Mouse (Mus musculus) limb, embryonic 11.5 days (tissue): Measurements from ENCODE around the gene Homer1. TPM values are rescaled to one million over a fixed set of nuclear protein-coding genes. Genes with fewer than 3 reads are reported as not detected.

Experiments used
- ATAC-seq: fragments of 200-750 bp; cut with Nextera tagmentation; 2 replicates; pipeline ENCODE4 v1.8.0; 2017; ENCODE audit warnings: low read depth; ENCODE audit not compliant: insufficient number of reproducible peaks, low FRiP score, low TSS enrichment
- DNase-seq: peaks from one replicate; pipeline ENCODE4 v3.0.0-alpha.2; 2015; ENCODE audit warnings: low spot score
- H3K27ac ChIP-seq: fragments of 300-500 bp; sonication (generic); replicated peaks from 2 replicates; pipeline ENCODE4 v1.5.1; 2014; ENCODE audit warnings: low read depth, mild to moderate bottlenecking, low read length
- H3K27me3 ChIP-seq: fragments of 300-500 bp; sonication (generic); 2 replicates; pipeline ENCODE4 v1.6.1; 2014; ENCODE audit warnings: mild to moderate bottlenecking, low read length, mixed read lengths; ENCODE audit not compliant: control insufficient read depth, insufficient read depth
- H3K36me3 ChIP-seq: fragments of 300-500 bp; sonication (generic); 2 replicates; pipeline ENCODE4 v1.6.1; 2014; ENCODE audit warnings: mild to moderate bottlenecking, low read length, moderate library complexity, mixed read lengths; ENCODE audit not compliant: control insufficient read depth, insufficient read depth
- H3K4me1 ChIP-seq: fragments of 300-500 bp; sonication (generic); 2 replicates; pipeline ENCODE4 v1.6.1; 2014; ENCODE audit warnings: low read length, mixed read lengths; ENCODE audit not compliant: control insufficient read depth, insufficient read depth
- H3K4me2 ChIP-seq: fragments of 300-500 bp; sonication (generic); 2 replicates; pipeline ENCODE4 v1.6.1; 2014; ENCODE audit warnings: low read depth, mild to moderate bottlenecking, moderate library complexity; ENCODE audit not compliant: severe bottlenecking
- H3K4me3 ChIP-seq: fragments of 300-500 bp; sonication (generic); 2 replicates; pipeline ENCODE4 v1.5.1; 2014; ENCODE audit warnings: low read depth, low read length
- H3K9ac ChIP-seq: fragments of 300-500 bp; sonication (generic); 2 replicates; pipeline ENCODE4 v1.6.1; 2014; ENCODE audit warnings: mild to moderate bottlenecking, low read length
- H3K9me3 ChIP-seq: fragments of 300-500 bp; sonication (generic); 2 replicates; pipeline ENCODE4 v1.6.1; 2016; ENCODE audit warnings: low read length; ENCODE audit not compliant: control insufficient read depth
- WGBS: fragments of 180-500 bp; shearing (Covaris S2); extraction: QIAGEN DNeasy Blood & Tissue Kit; methylation state at CpG from one replicate; pipeline ENCODE4 v1.1.7; 2014; 5-methylcytosine and 5-hydroxymethylcytosine counted together
- polyA plus RNA-seq: library from polyadenylated mRNA; unstranded; fragments of >200 nt; fragmentation: Nextera tagmentation; extraction: Ambion mirVana; gene quantifications from 2 replicates; pipeline ENCODE4 v1.2.1, GENCODE M21; 2014

Gene Homer1
- polyA plus RNA-seq, 1 experiment from 2014 or later, result 13.7 TPM

DNA sequence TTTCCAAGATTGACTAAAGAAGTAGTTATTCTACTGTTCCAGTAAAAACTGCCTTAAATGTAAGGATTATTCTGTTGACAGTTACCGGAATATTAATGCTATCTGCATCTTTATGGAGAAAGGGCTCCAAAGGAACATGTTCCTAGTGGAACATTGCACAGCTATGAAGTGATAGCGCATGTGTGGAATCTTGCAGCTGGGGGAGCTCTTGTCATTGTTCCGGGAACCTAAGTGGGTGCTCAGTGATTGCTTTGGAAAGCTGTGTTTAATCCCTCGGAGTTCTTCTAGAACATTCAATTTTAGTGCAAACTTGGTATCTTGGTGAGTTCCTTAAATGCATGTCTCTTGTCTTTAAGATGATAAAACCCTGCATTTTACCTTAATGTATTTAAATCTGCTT lies 14.9 kb downstream of the Homer1 start:
- no peak for DNase-seq
- 93% methylated on average over 4 of the region's 4 CpGs for WGBS
- ATAC-seq, result no peak

DNA sequence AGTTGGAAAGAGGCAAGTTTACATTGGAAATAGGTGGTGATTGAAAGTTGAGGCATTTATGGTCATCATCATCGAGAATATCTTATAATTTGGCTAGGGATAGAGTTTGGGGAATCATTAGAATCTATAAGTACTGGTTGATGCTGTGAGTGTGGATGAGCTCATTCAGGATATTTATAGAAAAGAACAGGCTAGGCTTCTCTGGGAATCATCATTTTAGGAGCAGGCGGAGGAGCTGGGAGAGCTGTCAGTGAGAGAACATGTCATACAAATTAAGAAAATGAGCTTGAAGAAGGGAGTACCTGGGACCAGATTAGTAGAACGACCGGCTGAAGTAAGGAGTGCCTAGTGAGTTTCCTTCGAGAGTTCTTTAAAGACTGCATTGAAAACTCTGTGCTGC lies 20.7 kb downstream of the Homer1 start:
- Histone ChIP-seq H3K4me2 (no peak overlapping the region), H3K4me1 (no peaks in the 10 kb centered on the region), H3K4me3 (no peak overlapping the region), H3K9me3 (no peaks in the 10 kb centered on the region), H3K27me3 (no peaks in the 10 kb centered on the region), H3K27ac (no peak overlapping the region), H3K9ac (no peak overlapping the region), H3K36me3 (no peaks in the 10 kb centered on the region)
- ATAC-seq (no peak), DNase-seq (no peak)
- WGBS, result 90% methylated on average over 5 of the region's 5 CpGs

More for the DNA sequence above, 14.9 kb downstream of the Homer1 start:
- Histone ChIP-seq H3K27ac (no peak overlapping the region), H3K27me3 (no peaks in the 10 kb centered on the region), H3K4me1 (peaks cover 2% of the 10 kb centered on the region; the same call in 1 of the 2 replicates), H3K4me3 (no peak overlapping the region), H3K36me3 (no peaks in the 10 kb centered on the region), H3K9me3 (no peaks in the 10 kb centered on the region), H3K4me2 (no peak overlapping the region), H3K9ac (no peak overlapping the region)

DNA sequence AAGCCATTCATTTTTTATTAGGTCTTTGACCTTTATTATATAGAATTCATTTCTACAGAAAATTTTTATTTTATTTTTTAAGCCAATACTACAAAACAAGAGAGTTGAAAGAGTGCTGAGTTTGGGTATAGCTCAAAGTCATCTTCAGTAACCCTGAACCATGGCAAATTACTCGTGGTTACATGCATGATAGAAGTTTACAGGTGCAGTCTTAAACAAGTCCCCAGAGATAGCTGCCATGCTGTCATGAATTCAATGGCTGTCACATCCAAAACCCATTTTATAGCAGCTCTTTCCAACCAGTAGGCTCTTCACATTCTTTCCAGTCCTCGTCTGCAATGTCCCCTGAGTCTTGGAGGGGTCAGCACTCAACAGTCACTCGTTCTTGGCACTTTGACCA lies 26.9 kb downstream of the Homer1 start:
- Histone ChIP-seq H3K9me3 (no peaks in the 10 kb centered on the region), H3K4me1 (no peaks in the 10 kb centered on the region), H3K9ac (no peak overlapping the region), H3K4me2 (no peak overlapping the region), H3K36me3 (no peaks in the 10 kb centered on the region), H3K27ac (no peak overlapping the region), H3K4me3 (no peak overlapping the region), H3K27me3 (no peaks in the 10 kb centered on the region)
- DNase-seq (no peak), ATAC-seq (no peak)
- WGBS, result 83% methylated on average over 3 of the region's 3 CpGs

DNA sequence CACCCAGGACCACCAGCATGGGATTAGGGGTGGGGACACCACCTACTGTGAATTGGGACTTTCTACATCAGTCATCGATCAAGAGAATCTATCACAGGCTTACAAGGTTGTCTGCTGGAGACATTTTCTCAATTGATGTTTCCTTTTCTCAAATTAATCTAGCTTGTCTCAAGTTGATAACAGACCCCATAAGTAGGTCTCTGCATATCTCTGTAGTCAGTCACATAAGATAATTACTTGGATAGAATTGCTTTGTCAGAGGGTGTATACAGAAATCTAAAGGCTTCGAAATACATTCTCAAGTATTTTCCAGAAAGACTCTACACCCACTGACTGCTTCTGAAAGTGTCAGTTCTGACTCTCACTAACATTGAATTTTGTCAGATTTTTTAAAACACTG lies 32.3 kb downstream of the Homer1 start:
- DNase-seq (no peak), ATAC-seq (no peak)
- no peak overlapping the region for H3K27ac ChIP-seq
- no peak overlapping the region for H3K9ac ChIP-seq
- no peak overlapping the region for H3K4me2 ChIP-seq
- WGBS, result 89% methylated on average over 2 of the region's 2 CpGs
- no peaks in the 10 kb centered on the region for H3K36me3 ChIP-seq
- H3K4me3 ChIP-seq, result no peak overlapping the region
- no peaks in the 10 kb centered on the region for H3K9me3 ChIP-seq
- no peaks in the 10 kb centered on the region for H3K4me1 ChIP-seq
- H3K27me3 ChIP-seq, result no peaks in the 10 kb centered on the region

DNA sequence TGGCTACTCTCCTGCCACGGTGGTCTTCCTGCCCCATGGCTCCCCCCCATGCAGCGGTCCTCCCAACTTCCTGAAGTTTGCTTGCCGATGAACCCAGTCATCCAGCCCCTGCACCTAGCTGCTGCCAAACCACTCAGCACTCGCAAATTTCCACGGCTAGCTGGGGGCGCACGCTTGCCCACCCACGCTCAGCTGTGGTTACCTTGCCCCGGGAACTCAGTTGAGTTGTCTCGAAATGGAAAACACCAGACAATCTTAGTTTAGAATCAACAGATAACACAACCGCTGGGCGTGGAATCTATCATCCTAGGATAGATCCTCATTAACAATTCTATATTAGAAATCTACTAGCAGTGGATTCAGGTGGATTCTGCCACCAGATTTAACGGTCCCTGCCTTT lies 33.1 kb downstream of the Homer1 start:
- WGBS, result 96% methylated on average over 13 of the region's 13 CpGs
- H3K27ac ChIP-seq, result no peak overlapping the region
- no peak for DNase-seq
- H3K9me3 ChIP-seq, result no peaks in the 10 kb centered on the region
- no peaks in the 10 kb centered on the region for H3K36me3 ChIP-seq
- no peaks in the 10 kb centered on the region for H3K4me1 ChIP-seq
- H3K9ac ChIP-seq, result no peak overlapping the region
- no peak overlapping the region for H3K4me2 ChIP-seq
- H3K27me3 ChIP-seq, result no peaks in the 10 kb centered on the region
- ATAC-seq, result no peak
- H3K4me3 ChIP-seq, result no peak overlapping the region

DNA sequence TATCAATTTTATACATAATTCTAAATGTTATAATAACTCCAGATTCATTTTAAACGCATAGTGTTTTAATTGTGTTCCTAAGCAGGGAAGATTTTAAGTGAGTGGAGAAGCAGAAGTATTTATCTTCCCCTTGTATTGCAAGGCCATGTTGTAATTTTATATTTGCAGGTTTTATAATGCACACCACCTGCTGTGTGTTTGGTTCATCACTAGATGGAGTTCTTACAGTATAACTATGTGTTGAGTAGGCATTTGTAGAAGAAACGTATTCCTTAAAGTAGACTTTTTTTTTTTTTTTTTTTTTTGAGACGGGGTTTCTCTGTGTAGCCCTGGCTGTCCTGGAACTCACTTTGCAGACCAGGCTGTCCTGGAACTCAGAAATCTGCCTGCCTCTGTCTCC lies 35.9 kb downstream of the Homer1 start:
- H3K4me1 ChIP-seq, result peaks cover 8% of the 10 kb centered on the region
- no peak overlapping the region for H3K9ac ChIP-seq
- WGBS, result 74% methylated on average over 3 of the region's 3 CpGs
- DNase-seq (no peak), ATAC-seq (no peak)
- no peaks in the 10 kb centered on the region for H3K27me3 ChIP-seq
- H3K36me3 ChIP-seq, result no peaks in the 10 kb centered on the region
- H3K4me3 ChIP-seq, result no peak overlapping the region
- no peak overlapping the region for H3K27ac ChIP-seq
- no peak overlapping the region for H3K4me2 ChIP-seq
- no peaks in the 10 kb centered on the region for H3K9me3 ChIP-seq

DNA sequence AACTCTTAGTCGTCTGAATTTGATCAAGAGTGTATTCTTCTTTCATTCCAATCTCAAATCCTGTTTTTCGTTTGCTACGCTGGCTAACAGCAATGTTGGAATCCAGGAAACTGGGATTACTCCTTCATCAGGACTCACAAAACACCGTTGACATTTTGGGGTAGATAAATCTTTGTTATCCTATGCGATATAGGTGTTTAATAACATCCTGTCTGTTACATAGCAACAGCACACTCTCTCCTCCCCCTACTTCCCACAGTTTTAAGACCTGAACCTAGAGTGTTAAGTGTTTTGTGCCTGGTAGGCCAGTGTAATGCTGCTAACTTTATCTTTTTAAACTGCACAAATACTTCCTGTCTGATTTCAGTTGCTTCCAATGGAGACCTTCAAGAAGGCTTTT lies 39.0 kb downstream of the Homer1 start:
- H3K27ac ChIP-seq, result peak overlapping the region; percentile 36; the same call in 1 of the 2 replicates
- ATAC-seq (no peak), DNase-seq (no peak)
- no peaks in the 10 kb centered on the region for H3K9me3 ChIP-seq
- peaks cover 8% of the 10 kb centered on the region for H3K4me1 ChIP-seq
- no peak overlapping the region for H3K4me2 ChIP-seq
- H3K36me3 ChIP-seq, result no peaks in the 10 kb centered on the region
- 18% methylated on average over 5 of the region's 5 CpGs for WGBS
- no peak overlapping the region for H3K9ac ChIP-seq
- H3K4me3 ChIP-seq, result no peak overlapping the region
- H3K27me3 ChIP-seq, result no peaks in the 10 kb centered on the region

DNA sequence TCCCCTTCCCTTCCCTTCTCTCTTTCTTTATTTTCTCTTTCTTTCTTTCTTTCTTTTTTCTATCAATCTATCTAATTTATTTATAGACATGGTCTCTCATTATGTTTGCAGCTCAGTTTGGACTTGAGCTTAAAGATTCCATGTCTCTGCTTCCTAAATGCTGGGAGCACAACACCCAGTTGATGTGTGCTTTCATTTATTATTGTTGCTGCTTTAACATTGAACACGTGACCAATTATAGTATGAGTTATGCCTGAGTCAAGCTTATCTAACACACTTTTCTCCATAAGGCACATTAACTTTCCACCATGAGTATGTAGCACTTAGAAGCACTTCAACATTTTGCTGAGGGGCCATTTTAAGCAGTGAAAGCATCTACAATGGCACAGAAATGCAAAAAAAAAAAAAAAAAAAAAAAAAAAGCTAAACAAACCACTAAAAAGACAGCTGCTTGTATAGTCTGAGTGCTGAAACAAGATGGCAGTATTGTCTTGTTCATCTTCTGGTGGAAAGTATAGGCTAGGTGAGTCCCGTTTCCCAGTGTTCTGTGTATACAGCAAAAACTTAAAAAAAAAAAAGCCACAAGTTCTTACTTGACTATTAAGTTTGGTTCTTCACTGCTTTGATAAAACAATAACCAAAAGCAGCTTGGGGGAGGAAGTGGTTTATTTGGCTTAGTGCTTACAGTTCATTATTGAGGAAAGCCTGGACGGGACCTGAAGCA lies 41.3 kb downstream of the Homer1 start:
- ATAC-seq (no peak), DNase-seq (no peak)
- no peak overlapping the region for H3K9ac ChIP-seq
- WGBS, result 84% methylated on average over 3 of the region's 3 CpGs
- H3K4me1 ChIP-seq, result peaks cover 8% of the 10 kb centered on the region
- no peak overlapping the region for H3K4me2 ChIP-seq
- no peaks in the 10 kb centered on the region for H3K9me3 ChIP-seq
- H3K27ac ChIP-seq, result no peak overlapping the region
- H3K4me3 ChIP-seq, result no peak overlapping the region
- no peaks in the 10 kb centered on the region for H3K27me3 ChIP-seq
- H3K36me3 ChIP-seq, result no peaks in the 10 kb centered on the region

DNA sequence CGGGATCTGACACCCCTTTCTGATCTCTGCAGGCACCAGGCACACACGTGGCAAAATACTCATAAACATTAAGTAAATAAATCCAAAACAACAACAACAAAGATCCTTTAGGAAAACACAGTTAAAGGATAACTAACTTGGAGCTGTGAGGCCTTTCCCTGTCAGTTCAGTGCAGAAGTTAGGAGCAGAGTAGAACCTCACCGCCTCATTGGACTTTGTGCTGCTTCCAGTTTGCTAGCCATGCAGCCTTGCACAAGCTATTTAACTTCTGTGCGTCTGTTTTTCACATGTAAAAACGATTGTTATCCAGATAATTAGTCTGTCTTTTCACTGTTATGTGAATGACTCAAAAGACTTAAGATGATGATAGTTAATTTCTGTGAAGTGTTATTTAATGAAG lies 43.2 kb downstream of the Homer1 start:
- no peaks in the 10 kb centered on the region for H3K27me3 ChIP-seq
- H3K4me3 ChIP-seq, result no peak overlapping the region
- no peaks in the 10 kb centered on the region for H3K36me3 ChIP-seq
- H3K9ac ChIP-seq, result no peak overlapping the region
- H3K4me2 ChIP-seq, result no peak overlapping the region
- WGBS, result 75% methylated on average over 5 of the region's 5 CpGs
- no peak overlapping the region for H3K27ac ChIP-seq
- H3K9me3 ChIP-seq, result no peaks in the 10 kb centered on the region
- DNase-seq, result no peak
- H3K4me1 ChIP-seq, result peaks cover 8% of the 10 kb centered on the region
- ATAC-seq, result no peak
